Mouse (Mus musculus): ENCODE data around the gene Cttn.
A peak's percentile ranks its signal among the peaks of the same experiment; 100 is the strongest.

Cttn gene

DNA sequence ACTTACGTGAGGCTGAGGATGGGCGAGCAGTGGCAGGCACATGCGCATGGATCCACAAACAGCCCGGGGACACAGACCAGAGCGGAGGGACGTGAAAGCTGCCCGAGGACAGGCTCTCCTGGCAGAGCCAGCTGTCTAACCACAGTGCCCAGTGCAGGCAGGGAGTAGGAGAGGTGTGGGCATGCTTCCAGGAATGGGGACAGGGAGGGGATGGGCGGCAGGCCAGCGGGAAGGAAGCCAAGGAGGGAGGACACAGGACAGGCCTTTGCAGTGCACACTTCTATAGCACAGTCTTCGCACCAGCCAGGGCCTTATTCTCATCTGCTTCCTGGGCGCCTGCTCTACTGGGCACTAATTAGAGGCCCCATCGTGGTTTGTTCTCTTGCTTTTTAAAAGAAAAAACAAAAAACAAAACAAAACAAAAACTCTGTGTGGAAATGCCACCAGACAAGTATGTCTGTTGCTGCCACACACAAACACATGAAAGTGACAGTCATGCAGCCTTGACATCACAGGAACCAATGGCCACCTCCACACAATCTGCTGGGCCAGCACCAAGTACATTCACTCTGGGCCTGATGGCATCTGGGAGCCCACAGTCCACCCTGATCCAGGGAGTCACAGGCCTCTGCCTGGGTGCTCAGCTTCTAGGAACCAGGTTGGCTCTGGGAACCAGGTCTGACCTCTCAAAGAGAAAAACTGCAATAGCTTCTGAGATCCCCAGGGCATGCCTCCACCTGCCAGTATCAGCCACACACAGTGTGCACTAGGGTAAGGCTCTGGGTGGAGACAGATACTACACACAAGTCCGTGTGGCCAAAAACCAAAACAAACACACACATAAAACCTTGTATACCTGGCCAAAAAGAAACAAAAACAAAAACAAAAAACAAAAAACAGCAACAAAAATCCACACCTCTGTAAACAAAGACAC, 20.9 kb downstream of the Cttn start:
- DNase-seq (ENCODE audit: low read depth, low spot score): no peak

DNA sequence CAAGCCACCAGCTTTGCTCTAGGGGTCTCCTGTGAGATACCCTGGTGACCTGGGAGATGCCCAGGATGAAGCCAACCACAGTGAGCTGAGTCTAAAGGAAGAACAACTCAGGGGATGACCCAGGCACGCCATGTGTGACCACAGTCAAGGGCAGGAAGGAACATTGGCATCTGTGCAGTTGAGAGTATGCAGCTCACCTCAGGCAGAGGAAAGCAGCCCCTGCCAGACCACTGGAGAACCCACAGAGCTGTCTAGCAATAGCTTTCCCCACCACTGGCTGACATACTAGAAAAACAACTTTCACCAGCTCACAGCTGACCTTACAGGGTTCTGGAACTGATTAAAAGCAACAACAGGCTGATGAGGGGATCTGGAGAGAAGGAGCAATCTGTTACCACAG, 22.6 kb downstream of the Cttn start:
- no peak for DNase-seq (ENCODE audit: low read depth, low spot score)

DNA sequence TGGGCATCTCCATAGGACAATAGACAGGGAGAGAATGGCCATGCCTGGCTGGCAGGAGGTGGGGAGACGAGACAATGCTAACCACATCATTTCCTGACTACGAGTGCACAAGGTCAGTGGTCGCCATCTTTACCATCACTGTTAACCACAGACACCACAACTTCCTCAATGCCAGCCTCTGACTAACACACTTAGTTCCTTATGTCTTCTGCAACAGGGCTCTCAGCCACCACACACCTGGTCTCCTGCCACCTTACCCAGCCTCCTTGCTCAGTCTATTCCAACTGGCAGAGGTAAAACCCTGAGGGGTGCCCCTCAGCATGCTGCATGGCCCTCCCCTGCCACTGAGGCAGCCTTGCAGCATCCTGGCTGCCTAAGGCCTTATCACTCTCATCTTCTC, 23.7 kb downstream of the Cttn start:
- no peak for DNase-seq (ENCODE audit: low read depth, low spot score)

DNA sequence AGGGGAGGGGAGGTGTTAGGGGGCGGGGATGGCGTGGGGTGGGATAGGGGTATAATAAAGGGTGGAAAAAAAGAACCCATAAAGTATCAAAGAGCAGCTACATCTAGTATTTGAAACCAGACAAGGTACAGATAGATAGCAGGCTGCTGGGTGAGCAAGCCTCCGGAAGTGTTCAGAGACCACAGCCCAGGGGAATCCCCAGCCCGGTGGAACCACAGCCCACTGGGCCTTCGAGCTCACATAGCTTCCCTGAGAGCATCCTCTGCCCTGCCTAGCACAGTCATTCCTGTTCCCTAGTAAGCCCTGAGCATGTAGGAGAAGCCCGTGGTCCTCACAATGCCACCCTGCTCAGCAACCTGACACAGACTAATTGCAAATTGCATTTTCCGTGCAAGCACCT, 26.0 kb downstream of the Cttn start:
- no peak for DNase-seq (ENCODE audit: low read depth, low spot score)

DNA sequence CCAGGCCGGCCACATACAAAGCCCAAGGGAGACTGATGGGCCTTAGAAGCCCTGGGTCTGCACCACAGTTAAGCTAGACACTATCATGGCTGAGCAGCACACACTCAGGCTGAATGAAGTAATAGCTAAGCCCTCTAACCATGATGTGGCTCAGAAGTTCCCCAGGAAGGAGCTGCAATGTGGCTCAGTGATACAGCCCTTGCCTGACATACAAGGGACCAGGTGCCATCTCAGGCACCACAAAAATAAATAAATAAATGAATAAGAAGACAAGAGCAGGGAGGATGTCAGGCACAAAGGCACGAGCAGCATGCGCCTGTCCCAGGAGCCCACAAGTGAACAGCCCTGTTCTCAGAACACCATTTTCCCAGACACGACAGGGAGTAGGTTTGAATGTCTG, 28.8 kb downstream of the Cttn start:
- DNase-seq (ENCODE audit: low read depth, low spot score): no peak

DNA sequence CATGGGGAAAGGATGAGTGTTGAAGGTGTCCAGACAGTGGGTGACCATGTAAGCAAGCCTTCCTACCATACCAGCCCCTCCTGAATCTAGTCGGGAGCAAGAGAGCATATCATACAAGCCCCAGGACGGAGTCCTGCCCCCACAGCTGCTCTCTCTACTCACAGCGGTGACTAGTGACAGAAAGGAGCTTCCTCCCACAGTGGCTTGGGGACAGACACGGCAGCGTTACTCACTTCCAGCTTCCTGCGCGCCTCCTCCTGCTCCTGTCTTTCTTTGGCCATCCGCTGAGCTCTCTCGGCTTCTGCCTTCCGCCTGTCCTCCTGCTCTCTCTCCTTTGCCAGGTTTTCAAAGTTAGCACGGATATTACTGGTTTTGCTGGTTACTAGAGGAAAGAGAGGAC, 29.3 kb downstream of the Cttn start:
- no peak for DNase-seq (ENCODE audit: low read depth, low spot score)

DNA sequence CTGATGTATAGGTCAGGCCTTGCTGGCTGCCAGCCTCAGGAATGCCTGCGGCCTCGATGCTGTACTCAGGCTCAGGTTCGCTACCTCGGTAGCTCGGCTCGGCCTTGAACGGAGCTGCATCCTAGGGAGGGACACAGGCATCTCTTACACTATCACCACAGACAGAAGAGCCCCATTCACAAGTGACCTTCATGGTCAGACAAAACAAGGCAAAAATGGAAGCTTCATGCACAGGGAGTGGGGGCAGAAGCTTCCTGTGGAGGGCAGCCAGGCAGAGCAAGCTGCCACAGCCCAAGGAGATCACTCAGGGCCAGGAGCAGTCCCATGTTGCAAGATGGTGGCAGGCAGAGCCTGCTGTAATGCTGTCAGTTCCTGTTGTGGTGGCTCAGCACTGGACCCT, 32.0 kb downstream of the Cttn start:
- no peak for DNase-seq (ENCODE audit: low read depth, low spot score)

GRCm38 (mm10) chr7:144432920-144433319, 37.9 kb downstream of the Cttn start:
- DNase-seq (ENCODE audit: low read depth, low spot score): no peak

DNA sequence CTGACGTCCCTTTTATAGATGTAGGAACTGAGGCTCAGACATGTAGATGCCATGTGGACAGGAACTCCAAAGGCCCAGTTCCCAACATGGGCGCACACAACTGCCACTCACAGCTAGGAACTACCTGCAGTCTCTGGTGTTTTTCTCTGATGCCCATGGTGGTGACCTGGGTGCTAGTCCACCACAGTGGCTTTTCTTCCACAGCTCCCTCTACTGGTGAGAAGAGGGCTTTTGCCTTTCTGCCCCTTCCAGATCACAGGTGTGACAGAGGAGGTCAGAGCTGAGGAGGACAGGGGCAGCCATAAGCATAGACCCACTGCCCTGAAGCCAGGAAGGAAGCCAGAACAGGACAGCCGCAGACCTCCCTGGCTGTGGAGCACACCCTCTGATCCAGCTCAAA, 43.3 kb downstream of the Cttn start:
- DNase-seq (ENCODE audit: low read depth, low spot score): no peak

DNA sequence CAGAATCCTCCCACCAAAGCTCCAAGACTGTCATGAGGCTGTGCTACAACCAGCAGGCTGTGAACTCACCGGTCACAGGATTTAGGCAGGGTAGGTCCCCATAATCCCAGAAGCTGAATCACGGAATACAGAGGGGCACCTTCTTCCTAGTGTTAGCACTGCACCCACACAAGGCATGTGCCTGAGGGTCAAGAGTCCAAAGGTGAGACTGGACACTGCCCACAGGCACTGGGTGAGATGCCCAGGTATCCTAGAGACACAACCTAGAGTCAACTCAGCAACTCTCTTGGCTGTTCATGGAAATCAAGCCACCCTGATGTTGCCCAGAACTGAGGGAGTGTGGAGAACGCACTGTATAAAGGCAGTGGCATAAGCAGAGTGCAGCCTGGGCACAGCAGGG, 44.2 kb downstream of the Cttn start:
- no peak for DNase-seq (ENCODE audit: low read depth, low spot score)

DNA sequence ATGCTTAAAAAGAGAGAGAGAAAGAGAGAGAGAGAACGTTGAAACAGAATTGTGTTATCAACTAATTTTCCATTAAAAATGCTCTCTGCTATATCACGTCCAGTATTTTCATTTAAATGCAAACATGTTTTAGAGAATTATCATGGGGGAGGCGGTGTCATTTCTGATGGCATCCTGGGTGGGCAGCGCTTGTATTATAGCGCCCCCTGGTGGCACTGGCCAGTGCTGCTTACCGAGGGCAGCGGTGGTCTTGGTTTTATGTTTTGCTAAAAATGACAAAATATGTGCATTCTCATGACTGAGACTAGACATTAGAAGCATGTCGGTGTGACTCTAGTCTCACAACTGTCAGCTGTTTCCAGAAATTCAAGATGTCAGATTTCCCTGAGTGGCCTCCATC, 44.9 kb downstream of the Cttn start:
- peak; percentile 23 for DNase-seq (ENCODE audit: low read depth, low spot score)

- DNase-seq (ENCODE audit: low read depth, low spot score): no peak
These were observed 49.3 kb downstream of the Cttn start for GRCm38 (mm10) chr7:144421478-144421877.

GRCm38 (mm10) chr7:144420552-144420951, 50.3 kb downstream of the Cttn start:
- no peak for DNase-seq (ENCODE audit: low read depth, low spot score)

DNA sequence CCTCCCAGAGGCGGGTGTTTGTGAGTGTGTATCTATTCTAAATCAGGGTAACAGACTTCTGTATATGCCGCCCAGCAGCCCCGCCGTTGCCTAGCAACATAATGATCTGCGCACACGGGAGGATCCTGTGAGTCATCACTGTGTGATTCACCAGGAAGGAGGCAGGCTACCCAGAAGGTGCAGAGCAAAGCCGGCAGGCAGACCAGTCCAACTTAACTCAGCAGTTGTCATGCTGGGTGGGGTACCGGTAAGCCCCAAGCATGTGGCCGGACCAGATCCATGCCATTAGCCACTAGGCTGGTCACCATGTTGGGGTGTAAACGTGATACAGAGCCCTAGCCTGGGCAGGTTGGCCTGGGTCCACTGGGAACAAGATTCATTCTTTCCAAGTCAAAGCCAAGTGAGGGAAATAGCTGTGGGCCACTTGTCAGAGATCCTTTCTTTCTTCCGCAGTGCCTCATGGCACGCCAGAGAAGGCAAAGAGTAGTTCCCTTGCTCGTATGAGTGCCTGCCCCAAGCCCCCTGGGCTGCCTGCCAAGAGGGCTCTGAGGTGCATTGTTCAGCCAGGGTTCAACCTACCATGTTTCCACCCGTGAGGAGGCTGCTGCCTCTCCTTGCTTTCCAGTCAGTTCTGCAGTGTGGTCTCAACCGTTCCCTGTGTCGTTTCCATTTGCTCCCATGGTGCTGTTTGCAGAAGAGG, 53.0 kb downstream of the Cttn start:
- DNase-seq (ENCODE audit: low read depth, low spot score): peak; percentile 17

DNA sequence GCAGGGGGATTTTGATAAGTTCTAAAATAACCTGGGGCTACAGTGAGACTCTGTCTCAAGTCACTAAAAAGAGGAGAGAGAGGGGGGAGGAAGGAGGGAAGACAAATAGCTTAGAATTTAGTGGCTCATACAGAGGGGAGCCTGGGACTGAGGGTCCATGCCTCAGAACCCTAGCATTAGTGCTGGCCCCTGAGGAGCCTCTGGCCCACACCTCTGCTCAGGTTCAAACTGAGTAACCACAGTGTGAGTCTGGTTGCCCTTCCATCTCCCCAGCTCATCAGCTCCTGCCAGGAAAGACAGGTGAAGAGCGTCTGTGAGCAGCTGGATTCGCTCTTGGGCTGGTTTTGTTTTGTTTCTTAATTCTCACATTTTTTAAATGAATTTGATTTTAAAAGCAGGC, 53.6 kb downstream of the Cttn start:
- DNase-seq (ENCODE audit: low read depth, low spot score): no peak

- DNase-seq (ENCODE audit: low read depth, low spot score): no peak
These were observed 55.0 kb downstream of the Cttn start for GRCm38 (mm10) chr7:144415795-144416194.

- DNase-seq (ENCODE audit: low read depth, low spot score): no peak
These were observed 56.2 kb downstream of the Cttn start for GRCm38 (mm10) chr7:144414632-144415031.

DNA sequence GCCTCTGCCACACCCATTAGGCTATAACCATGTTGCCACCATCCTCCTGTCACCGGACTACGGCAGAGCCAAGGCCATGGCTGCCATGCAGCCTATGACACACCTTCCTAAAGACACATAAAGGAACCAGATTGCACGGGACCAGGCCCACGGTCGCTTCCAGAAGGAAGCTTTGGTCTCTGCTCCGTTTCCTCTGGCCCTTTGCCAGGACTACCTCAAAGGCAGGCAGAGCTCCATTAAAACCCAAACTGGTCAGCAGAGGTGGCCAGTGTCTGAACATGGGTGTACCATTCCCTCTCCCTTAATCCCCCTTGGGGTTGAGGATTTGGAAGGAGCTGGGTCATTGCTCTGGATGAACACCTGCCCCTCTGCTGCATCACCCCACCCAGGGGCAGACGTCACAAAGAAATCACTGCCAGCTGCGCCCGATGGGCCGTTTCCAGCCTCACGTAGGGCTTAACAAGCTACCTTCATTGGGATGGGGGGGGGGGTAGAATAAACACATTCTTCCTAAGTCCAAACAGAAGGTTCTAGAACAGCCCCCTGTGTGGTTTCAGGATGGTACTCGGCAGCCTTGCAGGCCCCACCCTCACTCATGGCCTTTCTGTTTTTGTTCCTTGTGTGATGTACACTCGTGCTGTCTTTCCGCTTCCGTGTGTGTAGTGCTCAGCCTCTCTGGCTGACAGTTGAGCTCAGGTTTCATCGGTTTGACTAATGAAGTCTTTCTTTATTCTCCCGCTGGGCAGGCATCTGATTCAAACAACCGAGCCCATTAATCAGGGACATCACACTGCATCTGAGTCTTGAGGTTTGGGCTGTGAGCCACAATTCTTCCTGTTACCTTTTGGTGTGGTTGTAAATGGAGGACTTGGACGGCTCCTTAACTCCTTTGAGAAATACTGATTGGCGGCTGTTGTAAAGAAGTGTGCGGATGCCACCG, 58.6 kb downstream of the Cttn start:
- no peak for DNase-seq (ENCODE audit: low read depth, low spot score)

DNA sequence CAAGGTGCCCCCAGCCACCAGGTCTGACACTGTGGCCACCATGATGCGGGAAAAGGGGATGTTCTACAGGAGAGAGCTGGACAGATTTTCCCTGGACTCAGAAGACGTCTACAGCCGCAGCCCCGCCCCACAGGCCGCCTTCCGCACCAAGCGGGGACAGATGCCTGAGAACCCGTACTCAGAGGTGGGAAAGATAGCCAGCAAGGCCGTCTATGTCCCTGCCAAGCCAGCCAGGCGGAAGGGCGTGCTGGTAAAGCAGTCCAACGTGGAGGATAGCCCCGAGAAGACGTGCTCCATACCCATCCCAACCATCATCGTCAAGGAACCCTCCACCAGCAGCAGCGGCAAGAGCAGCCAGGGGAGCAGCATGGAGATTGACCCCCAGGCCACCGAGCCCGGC, 61.1 kb downstream of the Cttn start:
- DNase-seq (ENCODE audit: low read depth, low spot score): no peak

DNA sequence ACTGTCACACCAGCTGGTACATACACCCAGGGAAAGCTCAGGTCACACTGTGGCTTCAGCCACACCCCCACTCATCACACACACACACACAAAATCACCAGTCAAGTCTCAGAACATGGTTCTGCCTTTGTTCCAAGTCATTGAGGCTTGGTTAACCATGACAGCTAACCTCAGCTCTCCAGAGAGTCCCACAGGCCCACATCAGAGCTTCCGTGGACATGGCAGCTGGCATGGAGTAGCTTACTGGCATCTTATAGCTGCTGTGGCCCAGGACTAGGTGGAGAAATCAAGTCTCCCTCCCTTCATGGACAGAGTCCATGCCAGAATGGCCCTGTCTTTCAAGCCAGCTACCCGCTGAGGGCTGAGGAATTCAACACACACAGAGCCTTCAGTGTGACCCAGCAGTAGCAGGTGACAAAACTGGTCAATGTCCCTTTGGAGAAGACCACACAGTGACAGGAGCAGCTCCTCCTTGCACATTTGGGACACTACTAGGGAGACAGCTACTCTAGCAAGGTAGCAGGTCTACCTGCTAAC, 62.3 kb downstream of the Cttn start:
- DNase-seq (ENCODE audit: low read depth, low spot score): no peak

DNA sequence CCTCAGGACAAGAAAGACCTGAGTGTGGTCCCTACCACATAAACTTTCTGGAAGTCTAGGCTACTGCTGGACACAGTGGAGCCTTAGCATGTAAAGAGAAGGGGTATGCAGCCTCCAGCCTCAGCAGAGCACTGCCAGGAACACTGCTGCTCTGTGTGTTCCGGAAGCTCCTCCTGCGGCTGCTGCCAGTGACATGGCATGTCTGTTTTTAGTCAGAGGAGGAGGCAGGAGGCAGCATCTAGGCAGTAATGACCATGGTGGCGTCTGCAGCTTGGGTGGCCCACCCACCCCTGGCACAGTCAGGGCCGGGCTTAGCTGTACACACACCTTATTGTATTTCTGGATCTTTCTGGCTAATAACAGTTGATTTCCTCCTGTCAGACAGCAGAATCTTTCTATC, 63.1 kb downstream of the Cttn start:
- DNase-seq (ENCODE audit: low read depth, low spot score): no peak

DNA sequence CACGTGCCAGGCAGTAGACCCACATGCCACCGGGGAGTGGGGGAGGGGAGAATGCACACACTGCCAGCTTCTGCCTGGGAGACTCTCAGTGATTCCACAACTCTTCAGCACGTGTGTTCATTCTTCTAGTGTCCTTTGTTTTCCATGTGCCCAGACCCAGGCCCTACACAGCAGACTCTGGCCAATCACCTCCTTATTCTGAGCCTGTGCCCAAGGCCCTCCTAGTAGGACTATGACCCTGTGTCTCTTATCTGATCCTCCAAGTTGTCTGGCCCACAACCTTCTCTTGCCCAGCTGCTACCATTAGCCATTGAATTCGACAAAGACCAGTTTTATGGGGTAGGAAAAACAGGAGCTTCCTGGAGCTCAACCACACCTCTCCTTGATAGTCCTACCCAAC, 68.3 kb downstream of the Cttn start:
- DNase-seq (ENCODE audit: low read depth, low spot score): no peak

Measured in embryo, embryonic 11.5 days (tissue).